Mouse (Mus musculus) c-Kit-positive CD71-positive TER-119-negative erythroid progenitor cells, embryonic 14.5 days (primary cell): ENCODE measurements around the gene Spg20.

Experiments
- DNase-seq: peaks from one replicate; pipeline ENCODE4 v3.0.0-alpha.2; 2013; ENCODE audit warnings: low read depth

Gene Spg20

GRCm38 (mm10) chr3:55097186-55097585 lies 14.7 kb upstream of the Spg20 start:
- DNase-seq: no peak

- no peak for DNase-seq
Measured at GRCm38 (mm10) chr3:55098014-55098413, 13.9 kb upstream of the Spg20 start.

- DNase-seq: no peak
Measured at GRCm38 (mm10) chr3:55098990-55099389, 12.9 kb upstream of the Spg20 start.

- DNase-seq: no peak
Measured at GRCm38 (mm10) chr3:55101092-55101491, 10.8 kb upstream of the Spg20 start.

GRCm38 (mm10) chr3:55105372-55106023 lies 6.4 kb upstream of the Spg20 start:
- no peak for DNase-seq

- DNase-seq: no peak
Measured at GRCm38 (mm10) chr3:55106051-55106450, 5.9 kb upstream of the Spg20 start.

GRCm38 (mm10) chr3:55109097-55109496 lies 2.8 kb upstream of the Spg20 start:
- no peak for DNase-seq

- no peak for DNase-seq
Measured at GRCm38 (mm10) chr3:55112710-55113415, 955 bp downstream of the Spg20 start.

- no peak for DNase-seq
Measured at GRCm38 (mm10) chr3:55114313-55115065, 2.6 kb downstream of the Spg20 start.

GRCm38 (mm10) chr3:55115071-55115470 lies 3.2 kb downstream of the Spg20 start:
- no peak for DNase-seq

GRCm38 (mm10) chr3:55115989-55116388 lies 4.1 kb downstream of the Spg20 start:
- DNase-seq: no peak

- DNase-seq: no peak
Measured at GRCm38 (mm10) chr3:55119275-55119898, 7.5 kb downstream of the Spg20 start.

GRCm38 (mm10) chr3:55122336-55122870 lies 10.5 kb downstream of the Spg20 start:
- DNase-seq: no peak

GRCm38 (mm10) chr3:55123064-55123463 lies 11.2 kb downstream of the Spg20 start:
- DNase-seq: no peak

- DNase-seq: no peak
Measured at GRCm38 (mm10) chr3:55129181-55129692, 17.3 kb downstream of the Spg20 start.

- no peak for DNase-seq
Measured at GRCm38 (mm10) chr3:55131576-55132233, 19.8 kb downstream of the Spg20 start.

GRCm38 (mm10) chr3:55137039-55137438 lies 25.1 kb downstream of the Spg20 start, which contains the start of gene Ccdc169:
TSS of gene Ccdc169 (plus strand) at chr3:55137339.
- no peak for DNase-seq

GRCm38 (mm10) chr3:55139837-55140236 lies 27.9 kb downstream of the Spg20 start:
- DNase-seq: no peak

- no peak for DNase-seq
Measured at GRCm38 (mm10) chr3:55141401-55141800, 29.5 kb downstream of the Spg20 start.

- DNase-seq: no peak
Measured at GRCm38 (mm10) chr3:55144916-55145315, 33.0 kb downstream of the Spg20 start.

- no peak for DNase-seq
Measured at GRCm38 (mm10) chr3:55146441-55146840, 34.5 kb downstream of the Spg20 start.
